Mouse (Mus musculus) mesoderm, embryonic 11.5 days (tissue): ENCODE results near the gene Maml3.

Experiments used
- DNase-seq: peaks from one replicate; pipeline ENCODE4 v3.0.0-alpha.2; 2012; ENCODE audit warnings: low read depth, low spot score

Maml3 gene

GRCm38 (mm10) chr3:51914900-51915299 is 190.0 kb downstream of the Maml3 start:
- no peak for DNase-seq

DNA sequence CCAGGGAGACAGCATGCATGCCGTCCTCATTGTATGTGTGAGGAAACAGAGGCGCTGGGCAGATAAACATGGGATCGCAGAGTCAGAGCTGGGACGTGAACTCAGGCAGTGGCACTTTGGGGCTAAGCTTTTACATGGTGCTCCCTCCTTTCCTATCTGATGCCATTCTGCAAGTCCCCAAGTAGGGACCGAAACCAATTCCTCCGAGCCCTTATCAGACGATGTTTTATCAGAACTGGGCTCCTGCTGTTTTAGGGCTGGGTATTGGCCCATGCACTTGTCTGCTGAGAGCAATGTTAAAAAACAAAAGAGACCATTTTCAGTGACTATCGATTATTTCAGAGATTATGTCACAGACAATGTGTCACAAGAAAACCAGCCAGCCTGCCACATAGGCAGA is 191.4 kb downstream of the Maml3 start:
- no peak for DNase-seq

- DNase-seq, result no peak
These were observed 192.7 kb downstream of the Maml3 start for GRCm38 (mm10) chr3:51912214-51912613.

- DNase-seq, result peak; percentile 79
These were observed 196.4 kb downstream of the Maml3 start for GRCm38 (mm10) chr3:51908437-51908990.

DNA sequence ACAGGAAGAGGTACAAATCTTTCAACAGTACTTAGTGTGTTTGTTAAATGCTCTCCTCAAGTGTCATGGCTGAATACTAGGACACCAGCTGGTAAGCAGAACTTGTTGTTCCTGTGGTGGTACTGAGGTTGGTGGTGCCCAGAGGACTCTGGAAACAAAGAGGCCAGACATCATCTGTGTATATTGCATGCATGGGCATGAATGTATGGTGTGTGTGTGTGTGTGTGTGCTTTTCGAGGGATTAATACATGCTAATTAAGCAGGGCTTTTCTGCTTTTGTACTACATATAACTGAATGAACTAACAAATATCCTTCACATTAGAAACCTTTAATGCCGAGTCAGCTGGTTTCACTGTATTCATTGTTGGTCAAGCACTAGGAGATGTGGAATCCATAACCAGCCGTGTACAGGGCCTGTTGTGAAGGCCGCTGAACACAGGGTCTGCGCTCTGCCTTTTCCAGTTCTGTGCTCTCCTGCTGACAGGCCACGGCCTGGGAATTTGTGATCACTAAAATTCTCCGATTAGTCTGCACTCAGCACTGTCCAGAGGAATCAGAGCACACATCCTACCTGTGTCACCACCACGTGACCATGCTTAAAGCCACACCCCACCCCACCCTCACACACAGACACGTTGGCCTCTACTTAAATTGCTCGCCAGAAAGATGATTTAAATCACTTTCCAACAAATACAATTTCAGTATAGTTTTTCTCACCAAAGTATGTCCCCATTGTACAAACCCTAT is 197.6 kb downstream of the Maml3 start:
- no peak for DNase-seq

DNA sequence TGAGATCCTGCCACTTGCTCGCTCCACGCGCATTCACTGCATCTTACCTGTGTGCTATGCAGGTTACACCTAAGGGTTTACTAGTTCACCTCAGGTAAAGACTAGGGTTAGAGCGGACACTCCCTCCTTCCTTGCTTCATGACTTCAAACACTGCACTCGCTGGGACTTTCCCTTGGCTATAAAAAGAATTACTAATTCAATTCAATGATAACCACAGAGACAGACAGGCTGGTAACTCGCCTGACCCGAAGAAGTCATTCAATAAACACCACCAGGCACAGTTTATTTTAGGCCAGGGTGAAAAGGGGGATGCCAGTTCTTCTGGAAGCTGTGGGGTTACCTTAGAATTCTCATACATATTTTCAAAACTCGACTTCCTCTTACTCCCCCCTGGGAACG is 199.0 kb downstream of the Maml3 start:
- DNase-seq, result no peak

GRCm38 (mm10) chr3:51904357-51904855 is 200.5 kb downstream of the Maml3 start:
- DNase-seq, result no peak

DNA sequence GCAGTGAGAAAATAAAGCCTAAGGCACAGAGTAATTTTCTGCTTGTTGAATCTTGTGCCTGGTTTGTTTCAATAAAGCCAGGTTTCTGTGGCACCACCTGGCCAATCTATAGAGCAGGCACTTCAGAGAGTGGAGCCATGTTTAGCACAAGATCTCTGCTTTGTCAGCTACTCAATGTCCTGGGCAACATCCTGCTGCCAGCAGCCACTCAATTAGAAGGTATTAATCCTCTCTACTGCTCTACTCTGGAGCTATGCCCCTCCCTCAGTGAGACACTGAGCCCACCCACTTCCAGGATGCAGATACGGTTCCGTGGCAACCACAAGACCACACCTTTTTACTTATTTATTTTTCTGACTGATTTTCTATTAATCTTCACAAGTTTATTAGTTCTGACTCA is 203.7 kb downstream of the Maml3 start:
- DNase-seq, result no peak

DNA sequence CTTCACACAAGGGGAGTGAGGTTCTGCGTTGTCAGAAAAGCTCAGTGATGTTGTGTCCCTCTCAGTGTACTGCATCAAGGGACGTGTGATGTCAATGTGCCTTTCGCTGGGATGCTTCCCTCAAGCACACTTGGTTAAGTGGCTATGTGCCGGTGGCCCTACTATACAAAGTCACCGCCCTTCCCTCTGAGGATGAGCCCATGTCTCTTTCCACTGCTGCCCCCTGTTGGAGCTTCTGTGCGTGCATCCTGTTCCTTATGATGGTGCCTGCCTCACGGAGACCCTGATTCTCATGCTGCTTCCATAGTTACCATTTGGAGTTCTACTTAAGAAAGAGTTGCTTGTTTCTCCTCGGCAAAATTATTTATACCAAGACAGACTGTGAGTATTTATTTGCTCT is 210.4 kb downstream of the Maml3 start:
- DNase-seq, result no peak

DNA sequence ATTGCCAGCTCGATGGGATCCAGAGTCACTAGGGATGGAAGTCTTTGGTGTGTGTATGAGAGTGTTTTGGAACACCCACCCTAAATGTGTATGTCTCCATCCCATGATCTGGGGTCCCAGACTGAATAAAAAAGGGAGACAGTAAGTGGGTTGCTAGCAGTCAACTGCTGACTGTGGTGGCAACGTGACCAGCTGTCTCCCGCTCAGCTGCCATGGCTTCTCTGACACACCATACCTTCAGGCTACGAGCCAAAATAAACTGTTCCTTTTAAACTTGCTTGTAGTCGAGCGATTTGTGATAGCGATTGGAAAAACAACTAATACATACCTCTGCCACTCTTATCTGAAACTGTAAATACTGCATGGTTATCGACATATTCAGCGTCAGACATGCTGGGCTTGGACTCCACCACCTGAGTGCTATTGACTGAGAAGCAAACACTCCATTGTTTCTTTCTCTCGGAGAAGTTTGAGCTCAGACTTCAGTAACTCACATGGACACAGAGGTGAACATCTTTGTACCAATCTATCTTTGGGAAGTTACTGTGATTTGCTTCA is 213.2 kb downstream of the Maml3 start:
- no peak for DNase-seq

DNA sequence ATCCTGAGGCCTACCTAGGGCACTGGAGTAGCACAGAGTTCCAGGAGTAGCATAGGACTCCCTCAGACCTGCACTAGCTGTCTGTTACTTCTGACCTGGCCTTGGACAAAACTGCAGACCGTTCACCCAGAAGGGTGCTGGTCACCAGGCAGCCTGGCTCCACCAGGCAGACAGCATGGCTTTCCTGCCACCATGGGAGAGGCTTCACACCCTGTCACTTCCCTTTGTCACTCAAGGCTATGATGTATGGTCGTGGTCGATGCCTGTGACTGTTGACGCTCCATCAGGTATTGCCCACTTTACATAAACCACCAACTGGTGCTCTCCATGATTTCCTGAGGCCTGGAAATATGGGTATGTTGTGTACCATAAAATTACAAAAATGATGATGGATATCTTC is 214.7 kb downstream of the Maml3 start:
- no peak for DNase-seq

DNA sequence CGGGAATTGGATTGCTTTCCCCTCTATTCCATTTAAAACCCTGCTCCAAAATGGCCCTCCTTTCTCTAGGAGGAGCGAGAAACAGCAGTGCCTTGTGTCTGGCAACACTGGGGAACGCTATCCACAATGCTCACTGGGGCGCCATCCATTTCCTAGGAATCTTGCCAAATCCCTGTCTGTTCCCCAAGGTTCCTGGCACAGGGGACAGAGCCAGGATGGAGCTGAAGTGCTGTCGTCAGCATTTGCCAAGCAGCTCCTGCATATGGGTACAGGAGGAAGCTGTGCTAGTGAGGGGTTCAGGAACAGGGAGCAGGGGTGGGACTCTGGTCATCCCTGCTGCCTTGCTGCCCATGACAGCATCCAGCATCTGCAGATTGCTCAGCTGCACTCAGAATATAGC is 215.1 kb downstream of the Maml3 start:
- no peak for DNase-seq

DNA sequence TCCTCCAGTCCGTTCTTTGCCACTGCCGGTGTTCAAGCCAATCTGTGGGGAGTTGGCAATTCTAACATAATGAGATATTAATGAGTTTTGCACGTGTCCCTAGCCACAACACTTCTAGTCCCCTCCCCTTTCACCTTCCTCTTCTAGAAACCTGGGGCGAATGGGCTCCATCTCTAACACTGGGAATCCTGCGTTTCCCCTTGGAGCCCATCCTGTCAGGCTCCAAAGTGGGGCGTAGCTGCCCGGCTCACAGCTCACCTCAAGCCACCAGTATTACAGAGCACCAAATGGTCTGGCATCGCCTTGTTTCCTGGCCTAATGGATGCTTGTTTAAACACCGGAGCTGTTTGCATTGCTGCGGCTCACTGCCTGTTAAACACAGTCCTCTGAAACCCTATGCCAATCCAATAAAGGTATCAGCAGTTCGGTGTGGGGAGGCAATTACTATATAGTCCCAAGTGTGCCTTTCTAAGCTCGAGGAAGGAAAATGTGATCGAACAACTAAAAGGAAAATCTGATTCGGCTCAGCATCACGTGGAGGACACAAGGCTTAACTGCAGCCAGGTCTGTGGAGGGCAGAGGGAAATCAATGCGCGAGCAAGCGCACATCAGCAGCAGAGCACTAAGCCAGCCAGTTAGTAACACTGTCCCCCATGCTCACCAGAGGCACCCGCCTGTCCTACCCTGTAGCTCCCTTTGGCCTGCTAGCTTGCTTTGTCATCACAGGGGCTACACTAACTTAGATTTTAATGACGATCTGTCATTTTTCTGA is 216.0 kb downstream of the Maml3 start:
- DNase-seq, result peak; percentile 52

DNA sequence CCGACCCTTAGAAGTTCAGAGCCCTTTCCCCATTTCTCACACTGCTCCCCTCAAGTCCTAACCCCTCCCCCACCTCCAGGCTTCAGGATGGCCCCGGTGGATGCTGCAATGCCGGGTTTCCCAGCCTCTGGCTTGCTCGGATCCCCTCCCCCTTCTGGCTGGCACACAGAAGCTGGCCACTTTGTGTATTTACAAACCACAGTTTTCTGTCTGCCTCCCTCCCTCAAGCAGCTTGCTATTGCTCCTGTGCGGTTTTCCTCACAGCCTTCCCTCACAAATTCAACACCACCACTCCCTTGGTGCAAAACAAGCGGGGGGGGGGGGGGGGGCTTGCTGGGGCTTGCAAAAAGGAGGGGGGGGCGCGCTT is 216.6 kb downstream of the Maml3 start:
- no peak for DNase-seq

DNA sequence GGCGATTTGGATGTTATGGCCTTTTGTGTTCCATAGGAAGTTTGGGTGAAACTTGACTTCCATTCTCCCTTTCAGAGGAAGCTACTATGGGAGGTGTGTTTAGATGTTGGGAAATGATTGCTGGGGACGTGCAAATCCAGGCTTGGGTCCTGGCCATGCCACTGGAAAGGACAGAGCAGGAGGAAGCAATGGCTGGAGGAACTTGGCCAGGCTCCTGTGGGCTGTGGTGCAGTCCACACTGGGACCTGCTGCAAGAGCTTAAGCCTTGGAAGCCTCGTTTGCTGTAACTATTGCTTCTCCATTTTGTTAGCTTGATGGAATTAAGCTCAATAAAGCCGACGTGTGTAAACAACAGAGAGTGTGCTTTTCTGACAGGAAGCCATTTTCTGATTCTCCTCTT is 219.0 kb downstream of the Maml3 start:
- DNase-seq, result no peak

DNA sequence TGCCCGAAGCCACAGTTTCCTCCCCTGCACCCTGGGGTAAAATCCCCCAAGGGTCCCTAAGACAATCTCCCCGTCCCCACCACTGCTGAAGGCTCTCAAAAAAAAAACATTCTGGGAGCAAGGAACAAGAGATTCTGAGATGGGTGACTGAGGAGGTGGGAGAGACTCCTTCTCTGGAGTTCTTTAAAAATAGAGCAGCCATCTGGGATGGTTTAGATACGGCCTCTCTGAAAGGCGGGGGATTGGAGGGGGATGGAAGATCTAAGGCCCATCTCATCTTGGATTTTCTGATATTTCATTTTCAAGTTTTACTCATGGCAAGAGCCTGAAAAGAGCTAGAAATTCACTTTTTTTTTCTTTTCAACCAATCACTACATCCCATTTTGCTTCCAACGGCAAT is 219.4 kb downstream of the Maml3 start:
- no peak for DNase-seq

DNA sequence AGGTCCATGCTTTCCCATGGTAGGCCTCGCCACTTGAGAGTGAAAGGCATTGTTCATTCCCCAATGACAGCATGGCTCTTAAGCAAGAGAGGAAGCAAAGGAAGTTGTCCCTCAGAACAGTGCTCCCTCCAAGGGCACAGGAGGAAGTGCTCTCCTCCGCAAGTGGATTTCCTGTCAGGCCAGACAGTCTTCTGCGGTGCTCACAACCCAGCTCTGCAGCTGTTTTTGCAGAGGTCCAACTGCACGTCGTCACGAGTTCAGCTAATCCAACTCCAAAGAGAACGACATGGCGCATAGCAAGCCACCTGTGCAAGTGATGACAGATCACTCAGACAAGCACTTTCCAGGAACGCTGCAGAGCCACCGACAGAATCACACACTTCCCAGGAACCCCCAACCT is 222.9 kb downstream of the Maml3 start:
- DNase-seq, result no peak

GRCm38 (mm10) chr3:51881393-51881792 is 223.5 kb downstream of the Maml3 start:
- DNase-seq, result no peak

GRCm38 (mm10) chr3:51880506-51881036 is 224.3 kb downstream of the Maml3 start:
- no peak for DNase-seq

GRCm38 (mm10) chr3:51879211-51879610 is 225.7 kb downstream of the Maml3 start:
- DNase-seq, result no peak

- no peak for DNase-seq
These were observed 226.3 kb downstream of the Maml3 start for GRCm38 (mm10) chr3:51878577-51878976.

- no peak for DNase-seq
These were observed 228.1 kb downstream of the Maml3 start for GRCm38 (mm10) chr3:51876729-51877128.
